Mouse (Mus musculus) ES-E14 (cell line): Measurements from ENCODE around the gene Arhgap35. TPM values are rescaled to one million over a fixed set of nuclear protein-coding genes. Genes with fewer than 3 reads are reported as not detected.

Experiments used
- DNase-seq: peaks from one replicate; pipeline ENCODE4 v3.0.0-alpha.2; 2013; ENCODE audit warnings: low read depth, low spot score
- H3K27ac ChIP-seq: 2 replicates; pipeline ENCODE4 v1.5.1; 2012; ENCODE audit warnings: low read depth, mild to moderate bottlenecking, low read length, moderate library complexity, mixed read lengths; ENCODE audit not compliant: poor library complexity, insufficient read depth, severe bottlenecking
- H3K36me3 ChIP-seq: 2 replicates; pipeline ENCODE4 v1.6.1; 2012; ENCODE audit warnings: mild to moderate bottlenecking, low read length, moderate library complexity, mixed read lengths; ENCODE audit not compliant: control insufficient read depth, poor library complexity, insufficient read depth, severe bottlenecking
- H3K4me1 ChIP-seq, 2 experiments: fragments of 150-350 bp in 1 of 2; sonication (generic) in 1 of 2; 2 replicates each; pipeline ENCODE4 v1.6.1; 2012; ENCODE audit warnings: low read length in 2 of 2, mild to moderate bottlenecking in 1 of 2, mixed read lengths in 1 of 2; ENCODE audit not compliant: control insufficient read depth in 2 of 2, insufficient read depth in 2 of 2, poor library complexity in 1 of 2
- H3K4me3 ChIP-seq, 2 experiments: fragments of 150-350 bp in 1 of 2; sonication (generic) in 1 of 2; 2 replicates each; pipeline ENCODE4 v1.5.1; 2012; ENCODE audit warnings: low read length in 2 of 2, low read depth in 1 of 2, mild to moderate bottlenecking in 1 of 2, mixed read lengths in 1 of 2; ENCODE audit not compliant: insufficient read depth in 1 of 2, poor library complexity in 1 of 2, severe bottlenecking in 1 of 2
- H3K9ac ChIP-seq: 2 replicates; pipeline ENCODE4 v1.6.1; 2012; ENCODE audit warnings: low read depth, mild to moderate bottlenecking, low read length, mixed read lengths; ENCODE audit not compliant: poor library complexity, insufficient read depth, severe bottlenecking
- H3K9me3 ChIP-seq: fragments of 150-350 bp; sonication (generic); 2 replicates; pipeline ENCODE4 v1.6.1; 2012; ENCODE audit warnings: low read depth, mild to moderate bottlenecking, low read length; ENCODE audit not compliant: control insufficient read depth, insufficient read depth
- CHD2 ChIP-seq: IDR thresholded peaks from 2 replicates; pipeline ENCODE4 v1.6.1; 2014; ENCODE audit warnings: mild to moderate bottlenecking, low read depth, low read length, inconsistent platforms
- HCFC1 ChIP-seq: IDR thresholded peaks from 2 replicates; pipeline ENCODE4 v1.6.1; 2012; ENCODE audit warnings: low read length, inconsistent platforms, borderline replicate concordance; ENCODE audit not compliant: insufficient read depth
- MAFK ChIP-seq: IDR thresholded peaks from 2 replicates; pipeline ENCODE4 v1.6.1; 2014; ENCODE audit warnings: mild to moderate bottlenecking, low read depth, low read length, inconsistent platforms; ENCODE audit not compliant: insufficient read depth
- ZC3H11A ChIP-seq: IDR thresholded peaks from 2 replicates; pipeline ENCODE4 v1.6.1; 2012; ENCODE audit warnings: low read depth, mild to moderate bottlenecking, inconsistent platforms, low read length, borderline replicate concordance
- ZNF384 ChIP-seq: IDR thresholded peaks from 2 replicates; pipeline ENCODE4 v1.6.1; 2012; ENCODE audit warnings: low read depth, low read length, inconsistent platforms
- in situ Hi-C, 2 experiments: fragments of 600-800 bp; cut with MboI; formaldehyde crosslinking; loops; one replicate each; pipeline ENCODE4 v1.15.1; 2025; ENCODE audit warnings: low sequenced_read_pairs in 2 of 2, inconsistent platforms in 1 of 2; ENCODE audit not compliant: unreplicated experiment in 2 of 2
- total RNA-seq: library from RNA; depleted of rRNA; stranded (reverse); fragments of 300-350 nt; gene quantifications from 2 replicates; pipeline ENCODE4 v1.2.3, GENCODE M21; 2012; rRNA removed

Gene Arhgap35
- total RNA-seq, 1 experiment, result 46.6 TPM

- in situ Hi-C loops, result no loop called here
- peaks cover 2 to 8% of the 10 kb centered on the region in 2 experiments; a peak in 3 of 4 replicates for H3K4me1 ChIP-seq
- H3K36me3 ChIP-seq, result peaks cover 3% of the 10 kb centered on the region; the same call in 1 of the 2 replicates
- DNase-seq, result no peak
- H3K9me3 ChIP-seq, result no peaks in the 10 kb centered on the region
- H3K4me3 ChIP-seq, result no peak overlapping the region
- TF ChIP-seq ZNF384 (no peak), ZC3H11A (no peak), CHD2 (no peak), MAFK (no peak), HCFC1 (no peak)
- H3K27ac ChIP-seq, result no peak overlapping the region
- H3K9ac ChIP-seq, result no peak overlapping the region
Measured at GRCm38 (mm10) chr7:16455016-16455415, 159.8 kb downstream of the Arhgap35 start.

- Histone ChIP-seq H3K4me1 (peaks cover 2 to 8% of the 10 kb centered on the region in 2 experiments; a peak in 3 of 4 replicates), H3K4me3 (peak overlapping the region; percentile 88 to 93), H3K9me3 (no peaks in the 10 kb centered on the region), H3K9ac (peak overlapping the region; percentile 75), H3K27ac (no peak overlapping the region), H3K36me3 (peaks cover 3% of the 10 kb centered on the region; the same call in 1 of the 2 replicates)
- TF ChIP-seq HCFC1, result no peak; the same call in 1 of the 2 replicates
- TF ChIP-seq ZC3H11A, result no peak
- TF ChIP-seq MAFK, result no peak
- TF ChIP-seq CHD2, result no peak; the same call in 1 of the 2 replicates
- no peak for TF ChIP-seq ZNF384
- in situ Hi-C loops, result no loop called here
- DNase-seq, result peak; percentile 68
Measured at GRCm38 (mm10) chr7:16453118-16453711, 161.6 kb downstream of the Arhgap35 start.

DNA sequence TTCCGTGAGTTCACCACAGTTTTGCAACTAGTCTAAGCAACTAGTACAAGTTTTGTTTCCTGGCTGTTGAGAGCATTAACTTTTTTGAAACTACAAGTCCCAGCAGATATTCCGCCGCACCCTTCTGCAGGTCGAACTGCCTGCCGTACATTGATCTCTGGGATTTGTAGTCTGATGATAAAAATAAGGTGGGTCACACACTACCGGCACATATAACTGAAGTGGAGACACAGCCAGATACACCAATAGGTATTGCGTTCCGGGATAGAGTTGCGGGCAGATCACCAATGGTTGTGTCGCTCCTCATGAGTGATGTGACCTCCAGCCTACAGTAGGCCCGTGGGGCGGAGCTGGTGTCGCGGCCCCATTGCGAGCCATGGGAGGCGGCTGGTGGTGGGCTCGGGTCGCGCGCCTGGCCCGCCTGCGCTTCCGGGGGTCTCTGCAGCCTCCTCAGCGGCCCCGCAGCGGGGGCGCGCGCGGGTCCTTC lies 162.2 kb downstream of the Arhgap35 start, which contains the start of gene Tmem160:
TSS of gene Tmem160 (plus strand) at position 193 of the 487 bp plus-strand sequence.
- H3K36me3 ChIP-seq, result peaks cover 3% of the 10 kb centered on the region; the same call in 1 of the 2 replicates
- H3K27ac ChIP-seq, result no peak within 1 kb of the TSS
- in situ Hi-C loops, result no loop called here
- H3K9me3 ChIP-seq, result no peaks in the 10 kb centered on the region
- H3K4me3 ChIP-seq, result peak within 1 kb of the TSS; percentile 88 to 93
- H3K4me1 ChIP-seq, result peaks cover 2 to 8% of the 10 kb centered on the region in 2 experiments; a peak in 3 of 4 replicates
- peak within 1 kb of the TSS; percentile 75 for H3K9ac ChIP-seq
- peak; percentile 98 for TF ChIP-seq HCFC1
- TF ChIP-seq CHD2, result peak; percentile 90
- TF ChIP-seq MAFK, result no peak
- DNase-seq, result peak; percentile 80

GRCm38 (mm10) chr7:16451656-16452055 lies 163.1 kb downstream of the Arhgap35 start:
- in situ Hi-C loops, result no loop called here
- peaks cover 2 to 8% of the 10 kb centered on the region in 2 experiments; a peak in 3 of 4 replicates for H3K4me1 ChIP-seq
- H3K9me3 ChIP-seq, result no peaks in the 10 kb centered on the region
- no peak overlapping the region for H3K9ac ChIP-seq
- no peak for DNase-seq
- H3K36me3 ChIP-seq, result peaks cover 3% of the 10 kb centered on the region; the same call in 1 of the 2 replicates
- H3K4me3 ChIP-seq, result no peak overlapping the region
- no peak for TF ChIP-seq CHD2
- no peak for TF ChIP-seq ZNF384
- TF ChIP-seq ZC3H11A, result no peak
- TF ChIP-seq MAFK, result no peak
- no peak for TF ChIP-seq HCFC1
- no peak overlapping the region for H3K27ac ChIP-seq

Other genes with a start within 250 kb of the Arhgap35 start
- gene Sae1, start 227.2 kb downstream of the Arhgap35 start, total RNA-seq, result 163 and 213 TPM in 2 replicates
- 43.7 and 43.9 TPM in 2 replicates for gene Zc3h4, start 214.1 kb downstream of the Arhgap35 start, total RNA-seq
- gene Tmem160, start 162.2 kb downstream of the Arhgap35 start, total RNA-seq, result 82.7 and 117 TPM in 2 replicates
- gene Npas1, start 137.3 kb downstream of the Arhgap35 start, total RNA-seq, result 0.22 and 0.48 TPM in 2 replicates
- not detected in 2 replicates for gene Ceacam15, start 60.7 kb upstream of the Arhgap35 start, total RNA-seq
- 0.22 TPM in 1 of 2 replicates, not detected in the other for gene Ceacam9, start 106.9 kb upstream of the Arhgap35 start, total RNA-seq
- 188 and 227 TPM in 2 replicates for gene Ap2s1, start 123.4 kb upstream of the Arhgap35 start, total RNA-seq
- 72.0 and 156 TPM in 2 replicates for gene Slc1a5, start 166.3 kb upstream of the Arhgap35 start, total RNA-seq
- 76.0 and 105 TPM in 2 replicates for gene Strn4, start 200.9 kb upstream of the Arhgap35 start, total RNA-seq
- 12.8 and 18.5 TPM in 2 replicates for gene Fkrp, start 201.7 kb upstream of the Arhgap35 start, total RNA-seq
- 5.7 and 6.9 TPM in 2 replicates for gene Prkd2, start 227.9 kb upstream of the Arhgap35 start, total RNA-seq